Mouse (Mus musculus) adrenal gland (tissue): ENCODE measurements around the gene Apbb2.

ENCODE experiments used
- intact Hi-C: fragments of 180-260 bp; cut with DNase I; formaldehyde crosslinking; loops from one replicate; pipeline ENCODE4 v1.15.1; 2025

Apbb2 gene

DNA sequence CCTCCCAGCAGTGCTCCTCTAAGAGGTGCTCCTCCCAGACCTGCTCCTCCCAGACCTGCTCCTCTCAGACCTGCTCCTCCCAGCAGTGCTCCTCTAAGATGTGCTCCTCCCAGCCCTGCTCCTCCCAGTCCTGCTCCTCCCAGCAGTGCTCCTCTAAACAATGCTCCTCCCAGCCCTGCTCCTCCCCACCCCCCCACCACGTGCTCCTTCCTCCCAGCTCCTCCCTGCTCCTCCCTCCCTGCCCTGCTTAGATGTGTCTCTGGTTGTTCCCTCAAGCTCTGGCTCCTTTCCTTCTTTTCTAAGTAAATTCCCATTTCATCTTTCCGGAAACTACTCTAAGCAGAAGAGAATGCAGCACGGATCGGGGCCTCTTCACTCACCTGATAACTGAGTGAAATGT lies 14.2 kb downstream of the Apbb2 start:
- intact Hi-C loops: no loop called here

DNA sequence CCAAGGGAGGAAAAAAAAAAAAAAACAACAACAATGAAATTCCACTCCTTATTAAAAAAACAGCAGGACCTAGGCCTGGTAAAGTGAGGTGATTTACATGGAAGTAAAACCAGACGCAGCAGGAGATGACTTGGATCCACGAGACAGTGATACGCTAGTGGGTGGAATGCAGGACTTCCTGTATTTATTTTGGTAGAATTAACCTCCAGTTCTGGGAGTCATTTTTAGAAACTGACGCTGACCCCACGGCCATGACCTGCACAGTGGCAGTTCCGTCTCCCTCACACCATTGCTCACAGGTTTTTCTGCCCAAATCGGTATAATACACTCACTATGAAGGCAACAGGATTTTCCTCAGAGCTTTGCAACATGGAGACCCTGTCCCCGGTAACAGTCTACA lies 14.8 kb downstream of the Apbb2 start:
- intact Hi-C loops: no loop called here

DNA sequence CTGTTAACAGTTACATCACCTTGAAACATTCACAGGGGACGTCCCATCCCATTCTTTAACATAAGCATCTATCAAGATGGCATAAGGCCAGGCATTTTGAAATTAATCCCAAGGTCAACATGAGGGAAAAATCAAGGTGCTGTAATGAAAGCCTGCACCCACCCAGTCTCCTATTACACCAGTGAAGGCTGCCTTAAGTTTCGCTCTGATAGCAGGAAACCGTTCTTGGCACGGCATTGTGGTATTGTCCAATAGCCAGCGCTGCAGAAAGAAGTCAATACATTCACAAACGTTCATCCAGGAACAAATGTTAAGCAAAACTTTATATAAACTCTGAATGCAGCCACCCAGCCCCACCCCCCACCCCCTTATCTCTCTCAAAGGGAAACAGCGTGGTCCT lies 15.4 kb downstream of the Apbb2 start:
- intact Hi-C loops: no loop called here

DNA sequence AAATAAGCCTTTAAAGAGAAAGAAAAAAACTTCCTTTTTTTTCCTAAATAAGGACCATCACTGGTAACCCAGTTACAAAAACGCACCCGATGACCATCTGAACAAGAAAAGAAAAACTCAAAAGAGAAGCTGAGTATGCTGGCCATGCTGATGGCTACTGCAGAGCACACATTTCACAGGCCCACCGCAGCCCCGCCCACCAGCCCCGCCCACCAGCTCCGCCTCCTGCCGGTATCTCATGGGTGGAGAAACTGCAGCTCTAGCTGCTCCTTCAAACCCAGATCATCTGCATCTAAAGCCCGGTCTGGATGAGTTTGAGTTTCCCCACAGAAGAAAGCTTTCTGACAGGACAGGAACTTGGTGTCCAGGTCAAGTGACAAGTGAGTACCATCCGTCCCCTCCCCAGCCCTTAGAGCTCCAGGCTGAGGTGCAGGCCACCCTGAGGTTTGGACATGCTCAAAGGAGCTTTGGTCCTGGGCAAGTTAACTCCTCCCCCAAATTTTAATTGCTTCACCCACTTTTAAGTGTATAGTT lies 16.2 kb downstream of the Apbb2 start:
- intact Hi-C loops: no loop called here

DNA sequence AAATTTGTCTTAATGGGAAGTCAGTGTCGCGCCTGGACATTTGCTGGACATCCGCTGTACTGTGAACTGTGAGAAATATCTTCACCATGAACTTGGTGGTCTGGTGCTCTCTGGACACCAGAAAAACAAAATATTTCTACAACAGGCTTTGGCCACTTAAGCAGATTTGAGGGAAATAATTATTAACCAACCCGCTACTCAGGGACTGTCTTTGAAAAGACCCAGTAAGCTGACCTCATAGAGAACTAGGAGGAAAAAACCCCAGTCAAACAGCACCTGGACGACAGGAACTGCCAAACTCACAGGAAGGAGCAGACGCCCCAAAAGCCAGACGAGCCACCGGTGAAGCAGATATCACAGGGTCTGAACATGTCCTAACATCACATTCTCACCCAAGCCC lies 18.2 kb downstream of the Apbb2 start:
- intact Hi-C loops: no loop called here

DNA sequence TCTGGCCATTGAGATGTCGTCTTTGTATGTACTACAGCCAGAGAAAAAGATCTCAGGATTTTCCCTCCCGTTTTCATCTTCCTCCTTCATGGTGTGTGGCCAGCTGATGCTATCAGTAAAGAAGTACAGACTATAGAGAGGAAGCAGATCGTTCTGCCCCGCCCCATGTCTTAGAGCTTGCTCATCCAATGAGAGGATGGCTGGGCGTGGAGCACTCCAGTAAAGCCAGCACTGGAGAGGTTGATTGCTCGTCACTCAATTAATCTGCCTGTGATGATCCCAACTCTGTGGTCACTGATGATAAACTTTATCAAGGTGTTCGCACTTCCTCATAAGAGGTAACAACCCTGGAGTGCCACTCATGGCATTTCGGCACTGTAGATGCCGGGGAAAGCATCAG lies 18.7 kb downstream of the Apbb2 start:
- intact Hi-C loops: no loop called here

DNA sequence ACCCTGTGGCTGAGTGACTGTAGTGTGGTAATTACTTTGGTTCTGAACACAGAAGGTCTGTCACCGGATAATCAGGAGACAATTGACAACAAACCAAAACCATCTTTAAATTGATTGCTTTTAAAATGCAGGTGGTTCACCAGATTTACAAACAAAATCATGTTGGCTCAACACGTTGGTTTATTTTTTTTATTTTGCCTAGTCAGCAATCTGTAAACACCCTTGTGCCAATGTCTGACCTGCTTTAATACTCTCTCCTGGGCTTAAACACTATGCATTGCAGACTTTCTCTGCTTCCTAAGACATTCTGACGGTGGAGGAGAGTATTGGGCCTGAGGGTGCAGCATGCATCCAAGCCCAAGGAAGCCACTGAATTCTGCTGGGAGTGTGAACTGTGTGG lies 22.3 kb downstream of the Apbb2 start:
- intact Hi-C loops: no loop called here

DNA sequence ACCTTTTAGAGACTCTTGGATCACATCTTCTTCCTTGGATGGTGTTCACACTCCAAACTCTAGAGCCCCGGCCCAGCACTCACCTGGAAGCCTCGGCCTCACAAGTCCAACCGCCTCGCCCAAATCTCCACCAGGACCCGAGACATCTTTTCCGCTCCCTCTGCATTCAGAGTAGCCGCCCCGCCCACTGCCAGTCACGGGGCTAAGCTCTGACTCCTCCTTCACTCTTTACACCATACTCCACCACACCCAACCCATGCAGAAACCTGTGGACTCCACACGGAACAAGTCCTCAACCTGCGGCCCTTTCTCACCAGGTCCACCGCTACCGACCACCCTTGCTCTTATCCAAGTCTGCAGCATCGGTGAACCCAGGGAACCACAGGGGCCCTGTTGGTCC lies 23.7 kb downstream of the Apbb2 start:
- intact Hi-C loops: no loop called here

DNA sequence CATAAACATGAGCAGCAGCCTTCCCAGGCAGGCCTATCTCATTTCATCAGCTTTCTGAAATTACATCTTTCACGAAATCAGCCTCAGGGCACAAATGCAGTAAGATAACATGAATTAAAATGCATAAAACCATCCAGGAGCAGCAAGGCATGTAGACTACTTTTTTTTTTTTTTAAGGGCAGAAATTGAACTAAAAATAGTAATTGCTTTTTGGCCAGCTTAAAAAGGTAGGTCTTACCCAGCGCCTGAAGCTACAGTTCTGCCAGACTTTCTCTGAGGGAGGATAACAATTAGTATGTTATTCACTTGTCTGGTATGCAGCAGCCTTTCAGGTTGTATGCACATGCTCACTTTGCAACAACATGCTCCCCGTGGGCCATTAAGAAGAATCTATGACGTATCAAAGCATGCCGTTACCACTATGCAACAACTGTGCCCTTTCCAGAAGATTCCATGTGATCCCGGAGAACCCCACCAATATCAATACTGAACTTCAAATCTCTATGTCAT lies 32.3 kb downstream of the Apbb2 start:
- intact Hi-C loops: no loop called here

DNA sequence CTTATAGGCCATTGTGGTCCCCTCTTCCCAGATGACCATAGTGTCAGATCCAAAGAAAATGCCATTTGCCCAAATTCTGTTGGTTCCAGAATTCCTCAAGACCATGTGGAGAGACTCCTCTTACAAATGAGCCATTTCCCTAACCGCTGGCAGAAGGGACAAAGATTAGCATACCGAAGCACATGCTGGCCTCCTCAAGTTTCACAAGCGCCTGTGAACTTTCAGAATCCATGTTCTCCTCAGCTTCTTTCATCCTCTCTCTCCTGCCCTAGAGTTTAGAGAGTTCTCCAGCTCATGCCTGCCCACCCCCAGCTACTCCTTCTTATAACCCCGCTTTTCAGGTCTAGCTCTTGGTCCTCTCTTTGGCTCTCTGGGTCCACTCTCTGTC lies 35.6 kb downstream of the Apbb2 start:
- intact Hi-C loops: no loop called here

DNA sequence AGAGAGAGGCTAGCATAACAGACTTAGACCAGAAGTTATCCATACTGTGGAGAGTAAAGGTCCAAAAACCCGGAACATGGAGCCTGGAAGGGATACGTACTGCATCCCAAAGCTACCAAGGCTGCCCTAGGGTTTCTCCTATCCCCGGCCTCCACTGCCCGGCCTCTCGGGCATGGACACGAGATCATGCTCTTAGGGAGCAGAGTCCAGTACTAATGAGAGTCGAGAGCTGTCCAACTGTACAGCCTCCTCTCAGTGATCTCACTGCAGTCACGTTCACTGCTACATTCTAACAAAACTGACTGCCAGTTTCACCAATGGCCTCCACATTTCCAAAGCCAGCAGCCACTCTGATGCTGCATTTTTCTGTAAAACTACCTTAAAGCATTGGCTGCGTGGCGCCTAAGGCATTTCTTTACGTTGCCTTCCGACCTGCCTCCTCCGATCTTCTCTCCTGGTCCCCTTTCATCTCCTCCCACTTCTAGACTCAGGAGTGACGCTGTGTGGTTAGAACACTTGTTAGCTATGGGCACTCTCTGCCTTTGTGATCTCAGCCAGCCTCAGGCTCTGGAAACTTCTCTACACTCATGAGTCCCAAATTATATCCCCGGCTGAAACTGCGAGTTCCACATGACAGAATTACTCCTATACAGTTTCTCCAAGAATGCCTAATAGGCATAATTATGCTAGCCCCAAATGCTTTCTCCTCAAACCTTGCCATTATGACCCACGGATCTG lies 36.1 kb downstream of the Apbb2 start:
- intact Hi-C loops: no loop called here

DNA sequence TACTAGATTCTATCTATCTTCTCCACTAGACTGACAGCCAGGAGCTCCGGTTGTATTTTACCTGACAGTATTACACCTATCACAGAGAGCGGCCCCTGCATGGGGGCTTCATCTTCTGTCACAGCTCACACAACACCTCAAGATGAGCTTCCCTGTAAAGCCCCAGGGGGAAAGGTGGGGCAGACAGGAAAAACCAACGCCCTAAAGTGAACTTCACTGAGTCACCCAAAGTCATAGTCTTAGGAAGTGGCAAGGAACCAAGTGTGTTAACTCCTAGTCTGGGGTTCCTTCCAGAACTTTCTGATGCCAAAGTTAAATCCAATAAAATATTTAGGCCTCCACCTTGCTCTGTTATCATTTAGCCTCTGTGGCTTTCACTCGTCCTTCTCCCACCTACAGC lies 39.5 kb downstream of the Apbb2 start:
- intact Hi-C loops: no loop called here

DNA sequence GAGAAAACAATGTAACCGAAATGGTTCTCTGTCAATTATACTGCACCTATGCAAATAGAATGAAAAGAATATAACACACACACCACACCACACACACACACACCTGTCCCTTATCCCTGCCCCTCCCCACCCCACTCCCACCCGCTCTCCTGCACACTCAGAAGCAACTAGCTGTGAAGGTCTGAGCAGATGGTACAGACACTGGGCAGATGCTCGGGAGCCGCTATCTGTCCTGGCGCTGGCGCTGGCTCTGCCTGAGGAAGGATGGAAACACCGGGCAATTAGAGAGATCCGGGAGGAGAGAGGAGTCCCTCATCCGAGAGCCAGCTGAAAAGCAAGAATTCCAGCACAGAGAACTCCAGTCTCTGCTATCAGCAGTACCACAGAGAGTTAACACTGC lies 42.3 kb downstream of the Apbb2 start:
- intact Hi-C loops: no loop called here

DNA sequence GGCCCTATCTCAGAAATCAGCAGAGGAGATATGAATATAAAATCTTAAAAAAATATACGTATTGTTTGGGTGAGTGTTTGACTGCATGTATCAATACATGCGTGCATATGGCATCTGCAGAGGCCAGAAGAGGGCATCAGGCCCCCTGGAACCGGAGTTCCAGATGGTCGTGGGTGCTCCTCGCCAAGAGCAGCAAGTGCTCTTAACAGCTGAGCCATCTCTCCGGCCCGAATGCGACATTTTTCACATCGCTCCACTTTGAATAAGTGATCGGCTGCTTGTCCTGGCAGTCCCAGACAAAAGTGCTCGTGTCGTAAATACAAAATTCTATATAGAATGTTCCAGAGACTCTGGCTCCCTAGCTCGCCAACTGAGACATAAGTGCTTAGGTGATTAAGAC lies 43.4 kb downstream of the Apbb2 start:
- intact Hi-C loops: no loop called here

DNA sequence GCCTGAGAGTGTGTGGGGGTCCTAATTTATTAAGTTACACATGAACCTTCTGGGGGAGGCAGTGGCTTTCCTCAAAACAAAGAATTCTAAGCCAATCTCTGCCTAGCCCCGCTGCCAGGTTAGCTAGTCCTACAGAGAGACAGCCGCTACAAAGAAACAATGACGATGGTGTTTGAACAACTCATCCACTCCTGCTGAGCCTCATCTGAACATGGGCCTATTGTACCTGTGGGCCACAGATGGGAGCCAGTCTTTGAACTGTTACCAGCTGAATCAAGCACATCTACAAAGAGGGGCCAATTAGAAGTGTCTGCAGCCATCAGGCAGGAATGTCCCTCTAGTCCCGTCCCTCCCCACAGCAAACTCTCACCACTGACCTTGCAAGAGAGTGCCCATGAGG lies 45.3 kb downstream of the Apbb2 start:
- intact Hi-C loops: loop anchor here (2.0 to 5.0 kb wide), 2 partner anchors 24 to 39 kb away; no protein-coding TSS in a partner anchor

DNA sequence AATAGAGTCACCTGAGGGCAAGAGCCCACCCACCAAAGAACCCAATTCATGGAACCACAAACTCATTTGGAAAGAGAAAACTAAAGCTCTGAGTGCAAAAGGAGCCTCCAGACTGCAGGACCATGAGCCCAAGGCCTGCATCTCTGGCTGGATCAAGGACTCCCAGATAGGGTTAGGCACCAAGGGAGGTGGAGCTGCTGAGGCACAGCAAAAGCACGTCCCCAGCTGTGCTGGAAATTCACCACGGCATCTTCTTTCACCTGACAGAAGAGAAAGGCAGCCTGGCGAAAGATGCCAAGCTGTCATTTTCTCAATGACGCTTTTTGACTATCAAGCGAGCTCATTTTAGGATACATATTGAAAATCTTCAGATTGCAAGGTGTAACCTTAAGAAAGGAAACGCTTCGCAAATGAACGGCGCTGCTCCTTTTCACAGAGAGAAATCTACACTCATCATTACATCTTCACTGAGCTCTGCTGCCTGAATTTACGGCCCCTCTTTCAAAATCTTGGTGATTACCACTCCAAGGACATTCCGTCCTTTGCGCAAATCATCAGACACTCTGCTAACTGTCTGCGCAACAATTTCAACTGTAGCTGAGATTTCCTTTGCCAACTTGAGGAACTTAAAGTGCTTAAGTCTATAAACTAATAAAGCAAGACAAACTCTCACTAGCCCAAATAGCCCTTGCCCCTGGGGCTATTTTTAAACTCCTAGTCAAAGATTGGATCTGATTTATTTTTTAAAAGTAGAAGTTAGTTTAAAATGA lies 46.3 kb downstream of the Apbb2 start:
- intact Hi-C loops: loop anchor here (2.0 to 5.0 kb wide), 2 partner anchors 23 to 40 kb away; no protein-coding TSS in a partner anchor

DNA sequence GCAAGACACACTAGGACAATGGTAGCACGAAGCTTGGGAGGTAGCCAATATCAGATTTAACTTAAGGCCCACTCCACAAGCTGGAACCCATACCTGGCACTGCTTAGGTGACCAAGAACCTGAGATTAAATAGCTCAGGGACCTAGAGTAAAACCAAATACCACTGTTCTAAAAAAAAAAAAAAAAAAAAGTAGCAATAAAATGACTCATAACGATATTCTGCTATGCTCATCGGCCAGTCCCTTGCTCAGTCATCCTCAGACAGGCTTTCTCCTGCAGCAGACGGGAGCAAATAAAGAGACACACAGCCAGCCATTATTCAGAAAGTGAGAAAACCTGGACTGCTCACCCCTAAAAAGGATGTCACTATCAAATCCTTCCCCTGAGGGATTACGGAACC lies 47.9 kb downstream of the Apbb2 start:
- intact Hi-C loops: loop anchor here (5.0 kb wide), 1 partner anchor 42 kb away; no protein-coding TSS in a partner anchor

DNA sequence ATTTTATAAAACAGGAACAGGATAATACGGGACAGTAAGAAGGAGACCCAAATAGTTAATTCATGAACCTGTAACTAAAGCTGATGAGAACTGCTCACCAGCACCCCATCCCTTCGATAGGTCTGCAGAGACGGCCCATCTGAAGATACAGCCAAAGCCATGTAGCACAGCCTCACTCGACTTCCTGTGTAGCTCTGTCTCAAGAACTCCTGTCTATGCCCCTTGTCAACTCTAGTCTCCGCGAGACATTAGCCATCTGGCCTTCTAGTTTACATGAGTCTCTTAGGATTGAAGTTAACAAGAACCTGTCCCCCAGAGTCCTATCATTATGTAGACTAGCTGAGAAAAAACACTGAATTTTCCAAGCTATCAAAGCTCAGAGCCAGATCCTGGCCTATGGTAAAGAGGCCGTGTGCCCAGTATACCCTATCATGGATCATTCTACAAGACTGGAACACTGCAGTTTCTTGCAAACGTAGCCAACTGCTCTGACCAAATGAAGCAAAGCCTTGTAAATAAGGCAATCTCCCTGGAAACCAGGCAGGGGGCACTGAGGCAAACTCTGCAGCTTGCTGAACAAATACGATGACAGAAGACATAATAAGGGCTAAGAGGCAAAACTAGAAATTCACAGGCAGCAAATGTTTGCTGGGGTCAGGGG lies 49.3 kb downstream of the Apbb2 start:
- intact Hi-C loops: no loop called here

DNA sequence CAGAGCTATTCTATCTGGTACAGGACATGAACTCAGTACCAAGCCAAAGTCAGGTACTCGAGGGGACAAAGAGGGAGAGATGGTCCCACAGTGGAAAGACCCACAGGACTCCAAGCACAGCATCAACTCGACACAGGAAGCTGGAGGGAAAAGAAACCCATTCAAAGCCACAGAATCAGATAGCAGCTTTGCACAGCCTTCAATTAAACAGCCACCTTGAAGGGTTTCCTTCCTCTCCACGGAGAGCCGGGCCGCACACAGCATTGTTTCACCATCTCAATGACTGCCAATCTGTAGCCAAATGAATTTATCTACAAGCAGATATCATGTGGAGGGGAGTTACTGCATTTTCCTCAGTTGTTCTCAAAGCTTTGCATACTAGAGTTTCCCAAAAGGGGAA lies 50.6 kb downstream of the Apbb2 start:
- intact Hi-C loops: no loop called here

DNA sequence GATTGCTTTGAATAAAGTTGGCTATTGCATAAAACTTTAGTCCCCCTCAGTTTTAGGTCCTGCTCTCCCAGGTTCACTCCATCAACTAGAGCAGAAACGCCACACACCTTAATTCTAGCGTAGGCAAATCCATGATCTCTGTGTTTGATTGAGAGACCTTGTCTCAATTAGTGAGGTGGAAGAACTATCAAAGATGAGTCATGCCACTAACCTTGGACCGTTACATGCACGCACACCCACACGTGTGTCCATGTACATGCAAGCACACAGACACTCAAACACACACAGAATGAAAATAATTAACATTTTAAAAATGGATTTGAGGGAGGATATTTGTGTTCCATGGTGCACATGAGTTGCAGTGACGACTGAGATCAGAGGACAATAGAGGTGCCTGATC lies 51.2 kb downstream of the Apbb2 start:
- intact Hi-C loops: no loop called here

DNA sequence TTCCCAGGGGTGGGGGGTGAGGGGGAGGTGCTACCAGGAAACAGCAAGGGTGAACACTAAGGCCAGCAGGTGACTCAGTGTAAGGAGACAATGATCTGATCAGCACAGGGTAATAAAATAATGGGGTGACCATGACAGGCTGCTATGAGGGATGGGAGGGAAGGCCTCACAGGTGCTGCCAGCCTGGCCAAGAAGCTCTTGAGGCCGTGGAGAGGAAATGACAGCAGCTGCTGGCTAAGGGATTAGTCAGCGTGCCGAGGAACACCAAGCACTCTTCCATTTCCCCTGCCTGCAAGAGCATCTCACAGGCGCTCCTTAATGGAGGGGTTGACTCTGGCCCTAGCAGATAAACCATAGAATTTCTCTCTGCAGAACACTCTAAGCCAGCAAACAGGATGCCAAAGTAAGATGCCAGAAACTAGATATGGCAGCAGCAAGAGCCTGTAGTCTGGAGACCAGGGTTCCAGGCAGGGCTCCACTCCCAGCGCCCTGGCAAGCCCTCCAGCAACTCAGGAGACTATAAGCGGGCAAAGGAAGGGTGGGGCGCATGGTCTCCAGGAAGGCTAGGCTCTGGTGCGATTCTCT lies 58.9 kb downstream of the Apbb2 start:
- intact Hi-C loops: no loop called here

DNA sequence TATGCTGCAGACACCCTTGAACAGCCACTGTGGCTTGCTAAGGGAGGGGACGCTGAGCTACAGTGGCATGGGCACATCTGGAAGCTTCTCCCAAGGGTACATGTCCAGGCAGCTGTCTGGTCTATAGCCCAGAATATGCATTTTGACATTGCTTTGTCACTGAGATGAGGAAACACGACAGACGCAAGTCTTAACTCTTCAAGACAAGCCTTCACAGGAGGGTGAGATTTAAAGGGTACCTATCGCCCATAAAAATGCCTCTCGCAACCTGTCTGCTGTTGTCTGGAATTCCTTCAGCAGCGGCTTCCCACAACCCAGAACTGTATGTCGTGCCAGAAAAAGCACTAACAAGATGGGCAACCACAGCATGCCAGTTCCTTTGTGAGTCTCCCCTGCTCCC lies 60.5 kb downstream of the Apbb2 start:
- intact Hi-C loops: no loop called here
